Mouse (Mus musculus) heart, postnatal 25 days (tissue): Measurements from ENCODE around the gene Pus1. TPM values are rescaled to one million over a fixed set of nuclear protein-coding genes. Genes with fewer than 3 reads are reported as not detected.
A peak's percentile ranks its signal among the peaks of the same experiment; 100 is the strongest.

Experiments
- DNase-seq: peaks from one replicate; pipeline ENCODE4 v3.0.0; 2022; ENCODE audit warnings: low spot score
- intact Hi-C: fragments of 180-260 bp; cut with DNase I; formaldehyde crosslinking; loops from one replicate; pipeline ENCODE4 v1.15.1; 2025
- total RNA-seq, 2 experiments: library from RNA; stranded (reverse); gene quantifications; 2 replicates each; pipeline ENCODE4 v1.2.3; 2021

Pus1 gene
- total RNA-seq, result 10 to 100 TPM; 16.1 to 17.9 TPM

DNA sequence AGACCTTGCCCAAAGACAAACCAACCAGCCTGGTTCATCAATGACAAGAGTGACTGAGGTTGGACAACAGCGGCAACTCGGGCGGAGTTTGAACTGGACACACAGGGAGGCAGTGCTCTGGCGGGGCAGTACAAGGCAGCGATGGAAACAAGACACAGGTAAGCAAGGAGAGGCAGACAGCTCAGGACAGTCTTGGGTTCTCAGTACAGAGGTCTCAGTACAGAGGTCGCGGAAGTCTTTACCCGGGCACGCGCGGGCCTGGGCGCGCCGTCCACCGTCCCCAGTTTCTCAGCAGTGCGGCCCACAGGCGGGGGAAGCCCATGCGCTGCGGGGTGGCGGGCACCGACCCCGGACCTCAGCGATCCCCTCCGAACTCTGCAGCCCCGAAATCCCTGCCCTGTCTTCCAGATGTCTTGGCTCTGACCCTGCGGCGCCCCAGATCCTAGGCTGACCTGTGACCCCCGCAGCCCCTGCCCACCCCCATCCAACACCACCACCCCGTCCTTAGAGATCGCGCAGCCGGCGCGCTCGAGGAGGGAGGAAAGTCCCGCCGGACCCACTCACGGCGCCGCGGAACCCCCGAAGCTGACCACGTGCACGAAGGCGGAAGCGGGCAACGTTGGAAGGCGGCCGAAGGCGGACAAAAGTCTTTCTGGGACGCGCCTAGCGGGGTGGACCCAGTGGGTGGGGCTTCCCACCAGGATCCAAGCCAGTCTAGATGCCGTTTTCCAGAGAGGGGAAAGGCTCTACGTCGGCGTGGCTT lies at the start of gene Pus1:
Pus1 (minus strand) TSS at position 662 of the 763 bp plus-strand sequence.
- DNase-seq, result peak; percentile 88
- intact Hi-C loops, result no loop called here

DNA sequence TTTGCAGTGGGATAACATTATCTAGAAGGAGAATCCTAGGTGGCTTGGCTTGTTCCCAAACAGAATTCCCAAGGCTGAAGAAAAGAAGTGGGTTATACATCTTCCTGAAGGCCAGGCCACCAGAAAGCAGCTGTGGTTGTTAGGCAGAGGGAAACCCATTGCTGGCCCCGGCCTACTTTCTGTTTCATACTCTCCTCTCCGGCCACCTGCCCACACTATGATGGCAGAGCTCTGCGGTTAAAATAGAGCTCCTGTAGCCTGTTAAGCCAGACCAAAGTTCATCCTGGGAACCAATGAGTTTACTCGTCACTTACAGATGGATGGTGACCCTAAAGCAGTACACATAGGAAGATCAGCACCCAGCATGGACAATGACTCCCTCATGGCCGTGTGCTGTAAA lies 47.1 kb upstream of the Pus1 start:
- no peak for DNase-seq

GRCm38 (mm10) chr5:110826781-110827495 lies 46.5 kb upstream of the Pus1 start:
- DNase-seq, result no peak
- intact Hi-C loops, result no loop called here

More for the DNA sequence above, 47.1 kb upstream of the Pus1 start:
- intact Hi-C loops, result no loop called here

- DNase-seq, result no peak
- intact Hi-C loops, result no loop called here
Measured at GRCm38 (mm10) chr5:110824421-110824820, 44.0 kb upstream of the Pus1 start.

DNA sequence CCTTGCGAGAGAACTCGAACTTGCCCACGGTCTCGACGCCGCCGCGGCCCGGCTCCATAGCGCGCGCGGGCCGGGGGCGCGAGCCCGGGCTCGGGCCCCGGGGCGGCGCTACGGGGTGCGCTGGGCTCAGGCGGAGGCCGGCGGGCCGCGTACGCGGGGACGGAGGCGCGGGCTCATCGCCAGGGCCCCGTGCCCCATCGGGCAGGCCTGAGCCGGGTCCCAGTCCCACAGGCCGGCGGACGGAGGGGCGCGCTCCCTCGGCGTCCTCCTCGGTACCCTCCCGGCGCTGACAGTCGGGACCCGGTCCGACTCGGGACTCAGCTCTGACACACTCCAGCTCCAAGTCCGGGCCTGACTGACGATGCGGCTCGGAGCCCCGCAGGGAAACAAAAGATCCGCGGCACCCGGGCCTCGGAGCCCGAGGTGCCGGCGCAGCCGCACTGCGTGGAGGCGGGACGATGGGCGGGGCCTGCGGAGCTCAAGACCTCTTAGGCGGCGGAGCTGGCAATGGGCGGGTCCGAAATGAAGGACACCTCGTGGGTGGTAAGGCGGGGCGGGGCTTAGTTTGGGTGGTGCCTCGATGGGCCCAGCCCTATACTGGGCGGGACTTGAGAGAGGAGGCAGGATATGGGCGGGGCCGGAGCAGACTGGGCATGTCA lies 29.3 kb upstream of the Pus1 start, which contains the start of gene Ulk1:
Ulk1 (minus strand) TSS at position 431 of the 659 bp plus-strand sequence.
- intact Hi-C loops, result loop anchor here (5.0 kb wide), 1 partner anchor 37 kb away; the partner anchor contains the start of gene Ep400
- peak; percentile 99 for DNase-seq

GRCm38 (mm10) chr5:110808821-110809666 lies 28.6 kb upstream of the Pus1 start:
- intact Hi-C loops, result loop anchor here (5.0 kb wide), 1 partner anchor 37 kb away; the partner anchor contains the start of gene Ep400
- no peak for DNase-seq

DNA sequence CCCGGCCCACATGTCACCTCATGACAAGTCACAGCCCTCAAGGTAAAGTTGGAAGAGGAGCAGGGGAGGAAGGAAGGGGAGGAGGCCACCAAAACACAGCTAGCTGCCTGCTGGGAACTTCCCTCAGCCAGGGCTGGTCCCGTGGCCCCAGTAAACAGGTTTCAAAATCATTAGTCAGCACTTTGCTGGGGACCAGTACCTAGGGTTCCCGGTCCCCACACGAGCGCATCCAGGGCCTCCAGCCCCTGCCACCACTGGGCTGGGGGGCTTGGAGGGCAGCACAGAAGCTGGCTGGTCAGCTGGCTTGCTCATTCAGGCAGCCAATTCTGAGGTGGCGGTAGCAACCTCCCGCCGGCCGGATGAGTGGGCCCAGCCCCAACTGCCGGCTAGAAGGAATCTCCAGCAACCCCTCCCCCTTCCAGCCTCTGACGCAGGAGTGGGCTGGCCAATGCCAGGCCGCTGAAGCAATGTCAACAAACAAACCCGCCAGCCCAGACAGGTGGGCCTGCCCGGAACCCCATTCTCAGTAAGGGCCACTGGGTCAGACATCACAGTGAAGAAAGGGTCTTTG lies 27.7 kb upstream of the Pus1 start:
- peak; percentile 87 for DNase-seq
- intact Hi-C loops, result loop anchor here (5.0 kb wide), 1 partner anchor 36 kb away; the partner anchor contains the start of gene Ep400

- no peak for DNase-seq
- intact Hi-C loops, result loop anchor here (5.0 kb wide), 1 partner anchor 35 kb away; the partner anchor contains the start of gene Ep400
Measured at GRCm38 (mm10) chr5:110807453-110807852, 27.0 kb upstream of the Pus1 start.

GRCm38 (mm10) chr5:110806676-110807075 lies 26.2 kb upstream of the Pus1 start:
- intact Hi-C loops, result loop anchor here (5.0 kb wide), 1 partner anchor 34 kb away; the partner anchor contains the start of gene Ep400
- DNase-seq, result no peak

GRCm38 (mm10) chr5:110806154-110806553 lies 25.7 kb upstream of the Pus1 start:
- intact Hi-C loops, result loop anchor here (5.0 kb wide), 1 partner anchor 34 kb away; the partner anchor contains the start of gene Ep400
- no peak for DNase-seq

- DNase-seq, result no peak
- intact Hi-C loops, result no loop called here
Measured at GRCm38 (mm10) chr5:110804012-110804743, 23.7 kb upstream of the Pus1 start.

- DNase-seq, result no peak
Measured at GRCm38 (mm10) chr5:110802809-110803208, 22.4 kb upstream of the Pus1 start.

DNA sequence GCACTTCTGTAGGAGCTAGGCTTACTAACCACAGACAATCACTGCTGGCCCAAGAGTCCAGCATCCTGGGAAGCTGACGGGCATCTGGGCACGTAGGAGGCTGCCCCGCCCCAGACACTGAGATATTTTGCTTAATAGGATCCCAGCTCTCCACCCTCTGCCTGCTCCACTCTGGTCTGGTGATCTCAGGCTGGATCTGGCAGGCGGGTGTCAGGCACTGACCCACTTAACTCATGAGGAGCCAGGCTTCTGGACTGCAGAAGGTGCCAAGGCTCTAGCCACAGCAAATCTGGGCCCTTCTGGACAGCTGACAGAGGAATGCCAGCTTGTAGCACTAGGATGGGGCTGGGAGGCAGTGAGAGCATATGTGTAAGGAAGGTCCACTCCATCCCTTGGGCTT lies 21.7 kb upstream of the Pus1 start:
- intact Hi-C loops, result no loop called here
- no peak for DNase-seq

More at GRCm38 (mm10) chr5:110802809-110803208, 22.4 kb upstream of the Pus1 start:
- intact Hi-C loops, result no loop called here

DNA sequence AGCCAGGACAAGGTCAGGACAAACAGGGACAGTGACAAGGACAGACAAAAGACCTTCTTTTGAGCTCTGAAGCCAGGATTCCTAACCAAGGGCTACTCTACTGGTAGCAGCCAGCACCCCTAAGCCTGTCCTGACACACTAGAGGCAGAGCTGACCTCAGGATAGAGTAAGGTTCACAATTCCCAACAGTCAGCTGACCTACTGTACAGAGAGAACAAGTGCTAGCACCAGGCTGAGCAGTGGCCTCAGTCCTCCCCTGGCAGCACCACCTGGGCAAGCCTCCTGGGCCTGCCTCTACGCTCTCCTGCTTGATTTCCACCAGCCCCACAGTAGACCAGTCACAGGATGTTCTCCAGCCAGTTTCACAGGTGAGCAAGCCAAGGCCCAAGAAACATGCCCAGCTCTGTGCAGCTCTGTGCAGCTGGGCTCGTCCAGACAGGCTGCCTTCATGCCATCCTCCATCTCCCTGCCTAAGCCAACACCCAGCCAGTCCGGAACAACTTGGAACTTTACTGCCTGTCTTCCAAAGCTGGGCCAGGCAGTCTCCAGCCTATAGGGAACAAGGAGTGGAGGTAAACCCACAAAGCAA lies 20.7 kb upstream of the Pus1 start:
- DNase-seq, result no peak
- intact Hi-C loops, result no loop called here

DNA sequence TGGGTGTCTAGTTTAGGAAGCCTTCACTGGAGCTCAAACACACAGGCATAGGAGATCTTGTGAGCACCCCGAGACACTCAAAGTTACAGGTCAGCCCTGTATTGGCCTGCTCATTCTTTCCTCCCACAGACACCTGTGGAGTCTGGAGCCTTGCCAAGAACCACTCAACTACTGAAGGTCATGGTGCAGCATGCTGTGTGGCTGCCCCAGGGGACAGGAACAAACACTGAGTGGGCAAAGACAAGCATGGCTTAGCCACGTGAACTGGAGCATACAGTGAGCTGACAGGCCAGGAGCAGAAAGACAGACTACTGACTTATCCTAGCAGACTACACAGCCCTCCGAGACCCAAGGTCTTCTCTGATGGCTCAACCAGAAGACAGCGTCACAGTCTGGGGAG lies 17.2 kb upstream of the Pus1 start:
- no peak for DNase-seq
- intact Hi-C loops, result no loop called here

DNA sequence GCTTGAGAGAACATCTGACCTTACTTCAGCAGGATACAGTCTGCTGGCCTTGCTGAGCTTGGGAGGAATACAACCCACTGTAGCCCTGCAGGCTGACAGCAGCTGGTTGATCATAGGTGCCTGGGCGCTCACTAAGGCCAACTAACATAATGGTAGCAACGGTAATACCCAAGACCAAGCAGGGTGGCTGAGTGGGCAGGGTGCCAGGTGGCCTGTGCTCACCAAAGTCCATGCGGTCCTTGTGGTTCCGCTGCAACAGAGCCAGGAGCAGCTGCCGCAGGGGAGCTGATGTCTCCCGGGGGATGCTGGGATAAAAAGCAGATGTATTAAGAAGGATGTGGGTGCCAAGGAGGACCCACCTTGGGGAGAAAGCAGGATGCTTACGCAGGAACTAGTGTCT lies 13.9 kb upstream of the Pus1 start:
- DNase-seq, result no peak
- intact Hi-C loops, result no loop called here

DNA sequence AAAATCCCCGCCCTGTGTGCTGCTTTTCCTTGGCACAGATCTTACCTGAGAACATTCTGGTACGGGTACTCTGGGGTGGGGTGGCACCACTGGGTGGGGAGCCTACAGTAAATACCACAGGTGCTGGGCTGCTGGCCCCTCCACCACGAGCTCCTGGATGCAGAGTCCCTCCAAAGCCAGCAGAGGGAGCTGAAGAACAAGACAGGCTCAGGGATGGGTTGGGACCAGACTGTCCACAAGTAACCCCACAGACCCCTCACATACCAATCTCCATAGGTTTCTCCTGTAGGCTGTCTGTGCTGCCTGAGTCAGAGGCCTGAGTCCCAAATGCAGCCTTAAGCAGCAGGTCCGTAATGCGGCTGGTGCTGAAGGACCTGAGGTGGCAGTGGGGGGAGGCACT lies 8.2 kb upstream of the Pus1 start:
- intact Hi-C loops, result loop anchor here (5.0 kb wide), 2 partner anchors 134 to 479 kb away; no protein-coding TSS in a partner anchor
- DNase-seq, result no peak
